Mouse (Mus musculus) neutrophil, adult 59 days (primary cell): ENCODE measurements around the gene Eif3c. TPM values are rescaled to one million over a fixed set of nuclear protein-coding genes. Genes with fewer than 3 reads are reported as not detected.

ENCODE experiments used
- total RNA-seq, 2 experiments: library from RNA; stranded (reverse); gene quantifications; 1 replicate in 1 of 2; 2 replicates in 1 of 2; pipeline ENCODE4 v1.2.4; 2023

Gene Eif3c
- 100 to 1,000 TPM in 1 of 2 experiments, 10 to 100 TPM in 1; 86.1 to 101 TPM for total RNA-seq

DNA sequence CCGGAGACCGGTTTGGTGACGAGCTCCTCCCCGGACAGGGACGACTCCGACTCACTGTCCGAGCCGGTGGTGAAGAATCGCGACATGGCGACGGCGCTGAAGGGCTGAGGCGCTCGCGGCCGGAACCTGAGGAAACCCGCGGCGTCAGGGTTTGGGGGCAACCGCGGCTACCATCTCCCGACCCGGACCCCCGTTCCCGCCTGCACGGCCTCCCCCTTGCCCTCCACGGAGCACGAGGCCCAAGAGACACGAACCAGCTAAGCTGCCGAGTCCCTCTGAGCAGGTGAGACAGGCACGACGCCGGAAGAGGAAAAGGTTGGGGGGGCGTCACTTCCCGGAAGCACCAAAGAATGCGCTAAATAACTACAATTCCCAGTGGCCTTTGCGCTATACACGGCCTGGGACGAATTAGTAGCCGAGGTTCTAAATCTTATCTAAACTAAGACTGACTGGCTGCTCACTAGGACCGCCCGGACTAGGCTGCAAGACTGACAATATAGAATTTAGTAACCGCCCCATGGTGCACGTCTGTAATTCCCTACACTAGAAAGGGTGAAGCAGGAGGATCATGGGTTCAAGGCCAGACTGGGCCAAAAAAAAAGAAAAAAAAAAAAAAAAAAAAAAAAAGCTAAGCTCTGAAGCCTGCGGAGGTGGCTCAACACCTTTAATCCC is at the start of gene Eif3c:
Eif3c (minus strand) TSS at position 318 of the 672 bp plus-strand sequence.

DNA sequence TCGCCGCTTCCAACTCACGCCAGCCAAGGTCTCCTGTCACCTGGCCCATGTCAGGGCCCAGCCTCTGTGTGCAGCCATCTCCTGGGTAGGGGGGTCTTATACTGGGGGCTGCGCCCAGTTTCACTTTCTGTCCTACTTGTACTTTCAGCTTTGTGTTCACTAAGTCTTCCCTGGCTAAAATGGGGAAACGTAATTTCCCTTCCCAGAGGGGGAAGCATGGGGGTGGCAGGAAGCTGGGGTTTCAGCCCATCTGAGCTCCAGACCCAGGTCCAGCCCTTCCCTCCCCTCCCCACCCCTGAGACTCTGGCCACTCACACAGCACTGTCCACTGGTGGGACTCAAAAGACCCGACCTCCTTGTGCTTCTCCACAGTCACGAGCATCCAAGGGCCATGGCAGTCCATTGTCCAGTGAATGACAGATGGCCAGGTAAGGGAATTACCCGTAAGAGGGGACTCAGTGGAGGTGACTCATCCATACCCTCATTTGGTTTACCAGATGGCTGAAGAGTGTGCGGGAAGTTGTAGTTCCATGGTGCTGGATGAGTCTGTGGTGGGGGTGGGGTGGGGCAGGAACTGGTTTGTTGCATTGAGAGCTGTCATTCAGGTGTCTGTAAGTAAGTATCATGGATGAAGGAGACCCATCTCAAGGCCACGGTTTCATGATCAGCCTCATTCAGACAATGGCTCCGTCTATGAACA is 28.8 kb upstream of the Eif3c start, which contains the start of gene Il27:
Il27 (minus strand) TSS at position 80 of the 700 bp plus-strand sequence.

DNA sequence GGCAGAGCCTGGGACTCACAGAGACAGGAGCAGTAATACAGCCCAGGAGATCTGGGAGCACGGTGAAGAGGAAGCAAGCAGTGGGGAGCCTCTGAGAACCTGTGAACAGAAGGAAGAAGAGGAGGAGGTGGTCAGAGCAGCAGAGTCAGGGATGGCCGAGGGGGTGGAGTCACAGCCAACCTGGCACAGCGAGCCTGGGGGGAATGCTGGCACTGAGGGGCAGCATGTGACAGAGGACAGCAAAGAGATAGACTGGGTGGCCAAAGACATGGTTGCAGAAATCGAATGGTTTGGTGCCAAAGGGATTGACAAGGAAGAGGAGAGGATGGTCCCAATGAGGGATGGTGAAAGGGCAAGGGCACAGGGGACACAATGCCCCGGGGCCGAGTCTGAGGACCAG is 19.5 kb upstream of the Eif3c start, which contains the start of gene Cln3:
Cln3 (minus strand) TSS at position 101 of the 400 bp plus-strand sequence.

DNA sequence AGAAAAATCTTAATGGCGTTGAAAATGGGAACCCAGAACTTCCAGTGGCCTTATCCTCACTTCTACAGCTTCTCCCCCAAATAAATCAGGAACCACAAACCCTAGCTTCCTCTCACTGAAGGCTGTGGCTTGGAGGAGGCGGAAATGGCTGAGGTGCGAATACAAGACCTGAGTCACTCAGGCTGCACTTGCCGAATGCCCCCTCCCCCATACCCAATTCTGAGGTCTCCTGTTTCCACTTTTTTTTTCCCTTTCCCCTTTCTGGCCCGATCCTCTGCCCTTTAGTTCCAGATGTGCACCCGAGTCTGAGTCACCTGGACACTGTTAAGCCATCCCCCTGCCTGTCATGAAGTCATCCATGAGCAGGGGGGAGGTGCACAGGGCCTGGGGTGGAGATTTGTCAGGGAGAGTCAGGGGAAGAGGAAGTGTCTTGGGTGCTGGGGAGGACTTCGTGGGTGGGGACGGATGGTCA is 18.3 kb upstream of the Eif3c start, which contains the start of gene Apobr:
Apobr (plus strand) TSS at position 437 of the 472 bp plus-strand sequence.

GRCm38 (mm10) chr7:126503273-126503878 is 62.8 kb downstream of the Eif3c start, which contains the start of gene Atxn2l:
Gene Atxn2l, minus strand, starts transcription at chr7:126503437.

Other genes starting within 250 kb of the Eif3c start
- gene Lat, start 196.8 kb downstream of the Eif3c start, total RNA-seq, result 1 to 10 TPM; 1.8 to 2.4 TPM
- 10 to 100 TPM; 26.2 to 38.0 TPM for gene Spns1, start 189.0 kb downstream of the Eif3c start, total RNA-seq
- 10 to 100 TPM; 11.5 to 12.0 TPM for gene Nfatc2ip, start 169.7 kb downstream of the Eif3c start, total RNA-seq
- 10 to 100 TPM in 1 of 2 experiments, 1 to 10 TPM in 1; 3.9 to 11.7 TPM for gene Cd19, start 151.5 kb downstream of the Eif3c start, total RNA-seq
- gene Rabep2, start 137.7 kb downstream of the Eif3c start, total RNA-seq, result 10 to 100 TPM; 14.8 to 15.6 TPM
- 1 to 10 TPM in 1 of 2 experiments, under 1 TPM in 1; 0.87 to 1.1 TPM for gene Atp2a1, start 103.3 kb downstream of the Eif3c start, total RNA-seq
- gene Sh2b1, start 91.0 kb downstream of the Eif3c start, total RNA-seq, result 10 to 100 TPM; 45.4 to 49.2 TPM
- 10 to 100 TPM; 25.0 to 34.9 TPM for gene Tufm, start 79.0 kb downstream of the Eif3c start, total RNA-seq
- 100 to 1,000 TPM; 126 to 139 TPM for gene Atxn2l, start 63.0 kb downstream of the Eif3c start, total RNA-seq
- 100 to 1,000 TPM; 164 to 190 TPM for gene Apobr, start 18.5 kb upstream of the Eif3c start, total RNA-seq
- 100 to 1,000 TPM; 322 to 350 TPM for gene Cln3, start 19.4 kb upstream of the Eif3c start, total RNA-seq
- 1 to 10 TPM; 4.2 to 4.7 TPM for gene Il27, start 28.5 kb upstream of the Eif3c start, total RNA-seq
- 10 to 100 TPM in 1 of 2 experiments, 1 to 10 TPM in 1; 8.4 to 13.6 TPM for gene Nupr1, start 64.5 kb upstream of the Eif3c start, total RNA-seq
- gene Sgf29, start 82.9 kb upstream of the Eif3c start, total RNA-seq, result 10 to 100 TPM; 21.3 to 28.0 TPM
- gene Sult1a1, start 110.0 kb upstream of the Eif3c start, total RNA-seq, result 1 to 10 TPM in 1 of 2 experiments, under 1 TPM in 1; 0.68 to 1.4 TPM
- gene Bola2, start 129.0 kb upstream of the Eif3c start, total RNA-seq, result 10 to 100 TPM; 42.8 to 66.2 TPM
- 10 to 100 TPM in 1 of 2 experiments, 1 to 10 TPM in 1; 8.0 to 10.3 TPM for gene Slx1b, start 129.4 kb upstream of the Eif3c start, total RNA-seq
- gene Coro1a, start 141.4 kb upstream of the Eif3c start, total RNA-seq, result 1,000 to 10,000 TPM; 1,849 to 1,913 TPM
- gene Mapk3, start 193.2 kb upstream of the Eif3c start, total RNA-seq, result 100 to 1,000 TPM; 256 to 270 TPM
- 10 to 100 TPM; 27.6 to 27.7 TPM for gene Gdpd3, start 199.9 kb upstream of the Eif3c start, total RNA-seq
- 100 to 1,000 TPM; 259 to 299 TPM for gene Ypel3, start 210.5 kb upstream of the Eif3c start, total RNA-seq
- gene Tbx6, start 215.1 kb upstream of the Eif3c start, total RNA-seq, result 1 to 10 TPM; 6.4 to 6.9 TPM
- gene Ppp4c, start 226.1 kb upstream of the Eif3c start, total RNA-seq, result 100 to 1,000 TPM; 230 to 231 TPM
- not detected for gene Fam57b, start 231.3 kb upstream of the Eif3c start, total RNA-seq